Mouse (Mus musculus): ENCODE data around the gene Gm21812.
"Not testable (repeated sequence)": the region's sequence is repeated elsewhere in the genome, so short reads cannot be mapped to it uniquely, and the experiment has no call there.

Gene Gm21812

GRCm38 (mm10) chrY:9347084-9347483, at the start of gene Gm21812:
Gm21812 (minus strand) TSS chrY:9347184.
- DNase-seq, result not testable (repeated sequence)

All from cerebellum, adult 11 months (tissue).